Comparison of ENCODE assay signal across 8 mouse cellular contexts in the genomic region with DNA sequence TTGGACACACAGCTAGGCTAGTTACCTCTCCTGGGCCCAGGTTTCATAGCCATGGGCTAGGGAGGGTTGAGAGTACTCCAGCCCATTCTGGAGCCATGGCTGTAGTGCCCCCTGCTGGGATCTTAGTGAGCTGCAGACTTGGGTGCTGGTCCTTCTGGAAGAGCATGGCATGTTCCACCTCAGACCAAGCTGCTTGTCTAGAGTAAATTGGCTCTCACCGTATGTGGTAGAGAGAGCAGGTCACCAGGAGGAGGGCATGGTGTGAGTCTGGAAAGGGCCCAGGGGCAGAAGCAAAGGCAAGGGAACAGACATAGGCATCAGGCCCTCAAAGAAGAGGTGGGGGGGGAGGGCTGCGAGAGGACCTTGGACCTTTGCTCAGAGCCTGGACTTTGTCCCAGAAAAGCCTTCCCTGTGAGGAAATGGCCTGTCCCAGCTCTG. TPM values are rescaled to one million over a fixed set of nuclear protein-coding genes. Genes with fewer than 3 reads are reported as not detected.
DNase-seq lines count a peak whose midpoint lies in the region; ATAC-seq and TF ChIP-seq lines count a peak whose summit lies in the region.

No protein-coding gene starts in this region.

- no peaks in the 10 kb centered on the region for H3K27me3 ChIP-seq in kidney, embryonic 14.5 days (ENCODE audit: control insufficient read depth, insufficient read depth, low read length)
- no peaks in the 10 kb centered on the region for H3K27me3 ChIP-seq in CH12.LX (replicated peaks)

- H3K79me2 ChIP-seq in CH12.LX (replicated peaks; ENCODE audit: control insufficient read depth, extremely low read depth, insufficient read depth, poor library complexity, severe bottlenecking) = no peaks in the 10 kb centered on the region

- peak; percentile 61 for TF ChIP-seq RAD21 in CH12.LX (IDR thresholded peaks at IDR 0.05; ENCODE audit: low read depth, low read length)

- peak; percentile 30; the same call in 1 of the 2 replicates for TF ChIP-seq POLR2A in CH12.LX (IDR thresholded peaks at IDR 0.05; ENCODE audit: low read depth, low read length)

- dilution Hi-C loops in CH12.LX (cut with MboI; ENCODE audit: extremely low pct_ligation_motif_present, extremely low pct_unique_long_range_greater_than_20kb, low sequenced_read_pairs) = no loop called here

- no peak overlapping the region for H3K4me3 ChIP-seq in kidney, embryonic 14.5 days (ENCODE audit: low read length)
- no peak overlapping the region for H3K4me3 ChIP-seq in CH12.LX (replicated peaks in 1 of 3; ENCODE audit: low read depth in 2 of 3, low read length in 2 of 3, poor library complexity in 1 of 3)

- H3K9ac ChIP-seq in kidney, embryonic 14.5 days (ENCODE audit: low read depth, low read length) = no peak overlapping the region
- H3K9ac ChIP-seq in CH12.LX (ENCODE audit: insufficient read depth, low read depth) = no peak overlapping the region

- no peak for ATAC-seq in kidney, embryonic 14.5 days (ENCODE audit: low FRiP score, low TSS enrichment)

- TF ChIP-seq CTCF in CH12.LX (conservative IDR thresholded peaks at IDR 0.05 in 1 of 2, IDR thresholded peaks at IDR 0.05 in 1 of 2; ENCODE audit: low read depth in 2 of 2, low read length in 2 of 2) = peak; percentile 64 to 73

- no peaks in the 10 kb centered on the region for H3K9me3 ChIP-seq in kidney, embryonic 14.5 days (ENCODE audit: control insufficient read depth, low read length)
- H3K9me3 ChIP-seq in CH12.LX (replicated peaks; ENCODE audit: low read length) = no peaks in the 10 kb centered on the region

- 97% methylated on average over 2 of the region's 2 CpGs for WGBS in kidney, embryonic 14.5 days

- no peak overlapping the region for H3K27ac ChIP-seq in kidney, embryonic 14.5 days (ENCODE audit: low read depth, low read length)
- no peak overlapping the region for H3K27ac ChIP-seq in CH12.LX (ENCODE audit: insufficient read depth, low read depth)

- no peak overlapping the region for H3K4me2 ChIP-seq in kidney, embryonic 14.5 days (replicated peaks; ENCODE audit: low read depth, low read length)
- H3K4me2 ChIP-seq in CH12.LX (ENCODE audit: insufficient read depth, low read depth, poor library complexity, severe bottlenecking) = no peak overlapping the region

- no peak for TF ChIP-seq EP300 in CH12.LX (IDR thresholded peaks at IDR 0.05; ENCODE audit: low read length)

- peaks cover 83% of the 10 kb centered on the region for H3K36me3 ChIP-seq in kidney, embryonic 14.5 days (ENCODE audit: control insufficient read depth, insufficient read depth, low read length)
- peaks cover 88 to 99% of the 10 kb centered on the region in 2 experiments for H3K36me3 ChIP-seq in CH12.LX (replicated peaks in 1 of 2; ENCODE audit: control insufficient read depth in 1 of 2, insufficient read depth in 1 of 2, low read length in 1 of 2)

- in situ Hi-C loops in CH12.LX (cut with MboI; ENCODE audit: low pct_ligation_motif_present, low pct_unique_long_range_greater_than_20kb, low sequenced_read_pairs) = no loop called here

- no peaks in the 10 kb centered on the region for H3K4me1 ChIP-seq in kidney, embryonic 14.5 days (ENCODE audit: control insufficient read depth, insufficient read depth, low read length)
- no peaks in the 10 kb centered on the region for H3K4me1 ChIP-seq in CH12.LX (ENCODE audit: control insufficient read depth in 1 of 2, insufficient read depth in 2 of 2)

- DNase-seq in kidney, adult 11 months = peak; percentile 89
- DNase-seq in CH12.LX (ENCODE audit: extremely low read depth) = peak; percentile 60
- peak; percentile 47 for DNase-seq in adrenal gland, adult 2 months
- DNase-seq in embryo, embryonic 11 days = peak; percentile 47
- peak; percentile 61 to 70 for DNase-seq in kidney, postnatal 4 days
- DNase-seq in retina, postnatal 7 days (ENCODE audit: low read depth, low spot score) = peak; percentile 25
- no peak for DNase-seq in right cerebral cortex, postnatal 10 days (ENCODE audit: low spot score in 2 of 2)

TF ChIP-seq in CH12.LX, 34 proteins besides CTCF, POLR2A, EP300 and RAD21:
- TF ChIP-seq SMC3 (IDR thresholded peaks at IDR 0.05; ENCODE audit: low read depth, low read length) (peak; percentile 49), MYC (IDR thresholded peaks at IDR 0.05; ENCODE audit: low read depth, low read length) (no peak), USF1 (IDR thresholded peaks at IDR 0.05; ENCODE audit: low read depth, low read length) (no peak), PAX5 (IDR thresholded peaks at IDR 0.05; ENCODE audit: low read length) (no peak)

RNA-seq across cellular contexts. Expression of a gene that starts 3.2 kb away (rescaled TPM):
- 0.33 and 0.38 TPM in 2 replicates for polyA plus RNA-seq in kidney, embryonic 14.5 days (2014; fragmentation: Nextera tagmentation; extraction: Ambion mirVana)
- total RNA-seq in CH12.LX (2012; rRNA removed) (0.04 and 0.08 TPM in 2 replicates), CH12.LX (2014; rRNA removed) (0.01 TPM in 1 of 2 replicates, not detected in the other)
- 0.10 and 0.13 TPM in 2 replicates for polyA plus RNA-seq in CH12.LX (2012; ENCODE audit: insufficient read length, low read depth)
- total RNA-seq in adrenal gland, adult 2 months (2021) = under 1 TPM; 0.14 to 0.20 TPM
- polyA plus RNA-seq in adrenal gland, adult 2 months (2012; rRNA removed) = 0.26 and 0.47 TPM in 2 replicates

RNA-seq across cellular contexts. Expression of a gene that starts 11.6 kb away (rescaled TPM):
- polyA plus RNA-seq in kidney, embryonic 14.5 days (2014; fragmentation: Nextera tagmentation; extraction: Ambion mirVana) = 118 and 123 TPM in 2 replicates
- 135 and 152 TPM in 2 replicates for total RNA-seq in CH12.LX (2012; rRNA removed)
- 105 and 115 TPM in 2 replicates for total RNA-seq in CH12.LX (2014; rRNA removed)
- 151 and 155 TPM in 2 replicates for polyA plus RNA-seq in CH12.LX (2012; ENCODE audit: insufficient read length, low read depth)
- total RNA-seq in adrenal gland, adult 2 months (2021) = 10 to 100 TPM; 63.2 to 72.2 TPM
- polyA plus RNA-seq in adrenal gland, adult 2 months (2012; rRNA removed) = 36.6 and 40.5 TPM in 2 replicates

RNA-seq across cellular contexts. Expression of a gene that starts 47.7 kb away (rescaled TPM):
- 46.5 and 54.9 TPM in 2 replicates for polyA plus RNA-seq in kidney, embryonic 14.5 days (2014; fragmentation: Nextera tagmentation; extraction: Ambion mirVana)
- total RNA-seq in CH12.LX (2012; rRNA removed) = 47.8 and 62.4 TPM in 2 replicates
- 72.6 and 79.2 TPM in 2 replicates for total RNA-seq in CH12.LX (2014; rRNA removed)
- polyA plus RNA-seq in CH12.LX (2012; ENCODE audit: insufficient read length, low read depth) = 56.9 and 78.6 TPM in 2 replicates
- total RNA-seq in adrenal gland, adult 2 months (2021) = 10 to 100 TPM; 81.2 to 90.9 TPM
- 48.7 and 51.3 TPM in 2 replicates for polyA plus RNA-seq in adrenal gland, adult 2 months (2012; rRNA removed)

RNA-seq across cellular contexts. Expression of a gene that starts 49.0 kb away (rescaled TPM):
- 20.0 and 33.4 TPM in 2 replicates for polyA plus RNA-seq in kidney, embryonic 14.5 days (2014; fragmentation: Nextera tagmentation; extraction: Ambion mirVana)
- total RNA-seq in CH12.LX (2012; rRNA removed) (18.9 and 23.4 TPM in 2 replicates), CH12.LX (2014; rRNA removed) (17.0 and 17.3 TPM in 2 replicates)
- polyA plus RNA-seq in CH12.LX (2012; ENCODE audit: insufficient read length, low read depth) = 14.9 and 17.0 TPM in 2 replicates
- 10 to 100 TPM; 45.9 to 53.9 TPM for total RNA-seq in adrenal gland, adult 2 months (2021)
- 52.7 and 56.1 TPM in 2 replicates for polyA plus RNA-seq in adrenal gland, adult 2 months (2012; rRNA removed)

Comparison
In these comparisons a context has a peak if more than half of its experiments do, and no peak if none do; other contexts are left out.
1. DNase-seq: peak in kidney, adult 11 months (single experiment), CH12.LX (single experiment), adrenal gland, adult 2 months (single experiment), embryo, embryonic 11 days (single experiment), kidney, postnatal 4 days (2 of 2) and retina, postnatal 7 days (single experiment); none in right cerebral cortex, postnatal 10 days (0 of 2).